21 mouse cellular contexts compared by ENCODE assay signal in genomic region chr13:80981201-80981600, GRCm38 (mm10).
DNase-seq lines count a peak whose midpoint lies in the region; TF ChIP-seq lines count a peak whose summit lies in the region.
"Had no signal": no experiment of that assay in that cellular context is flagged by ENCODE, and none has a peak within 500 bp of the region (broad histone marks: within the 10 kb centered on the region; RNA-seq: fewer than 3 reads in every experiment).

No protein-coding gene starts in this region.

- no peaks in the 10 kb centered on the region for H3K4me1 ChIP-seq in testis, adult 2 months (ENCODE audit: control insufficient read depth, insufficient read depth, low read length)
- H3K4me1 ChIP-seq: embryonic facial prominence, embryonic 13.5 days; embryonic facial prominence, embryonic 15.5 days; forebrain, embryonic 12.5 days had no signal

- DNase-seq in kidney, adult 8-10 months = peak; percentile 22 to 30
- no peak for DNase-seq in kidney, adult 18-20 months
- DNase-seq in kidney, postnatal 14 days = peak; percentile 16
- no peak for DNase-seq in kidney, adult 11 months
- no peak for DNase-seq in testis, postnatal 14 days (ENCODE audit: low spot score)
- DNase-seq: adrenal gland, adult 2 months; adrenal gland, postnatal 10 days; adrenal gland, postnatal 25 days; cerebellum, adult 11 months; cerebellum, adult 18-20 months; cerebellum, adult 8-10 months; cerebellum, adult 9-11 months; cerebellum, postnatal 14 days; cerebellum, postnatal 36 days; embryo, embryonic 11 days had no signal

- no peaks in the 10 kb centered on the region for H3K27me3 ChIP-seq in testis, adult 2 months (ENCODE audit: control insufficient read depth, insufficient read depth, low read length)
- H3K27me3 ChIP-seq: embryonic facial prominence, embryonic 13.5 days; embryonic facial prominence, embryonic 15.5 days; forebrain, embryonic 12.5 days had no signal

- H3K27ac ChIP-seq in testis, adult 2 months (ENCODE audit: control insufficient read depth, insufficient read depth, low read depth, low read length) = no peak overlapping the region
- H3K27ac ChIP-seq: embryonic facial prominence, embryonic 13.5 days; embryonic facial prominence, embryonic 15.5 days; forebrain, embryonic 10.5 days; forebrain, embryonic 12.5 days had no signal

- no peaks in the 10 kb centered on the region for H3K36me3 ChIP-seq in testis, adult 2 months (ENCODE audit: control insufficient read depth, insufficient read depth, low read length)
- H3K36me3 ChIP-seq: embryonic facial prominence, embryonic 13.5 days; embryonic facial prominence, embryonic 15.5 days; forebrain, embryonic 10.5 days; forebrain, embryonic 12.5 days had no signal

- peak overlapping the region; percentile 41 for H3K4me3 ChIP-seq in testis, adult 2 months (ENCODE audit: control insufficient read depth, low read depth, low read length)
- H3K4me3 ChIP-seq: embryonic facial prominence, embryonic 13.5 days; embryonic facial prominence, embryonic 15.5 days; erythroblast, embryonic 14.5 days; forebrain, embryonic 10.5 days; forebrain, embryonic 12.5 days had no signal

- TF ChIP-seq POLR2A in testis, adult 2 months (IDR thresholded peaks at IDR 0.05; ENCODE audit: control insufficient read depth, low read depth, low read length) = no peak

- no peak for TF ChIP-seq CTCF in testis, adult 2 months (IDR thresholded peaks at IDR 0.05; ENCODE audit: control insufficient read depth, insufficient read depth, insufficient replicate concordance, low read depth, low read length)

Comparison
In these comparisons a context has a peak if more than half of its experiments do, and no peak if none do; other contexts are left out.
1. DNase-seq: peak in kidney, adult 8-10 months (2 of 2) and kidney, postnatal 14 days (single experiment); none in kidney, adult 18-20 months (single experiment), kidney, adult 11 months (single experiment) and testis, postnatal 14 days (single experiment).